Mouse (Mus musculus) cerebellum, adult 11 months (tissue): ENCODE data around the gene Calcoco2.

Experiments
- DNase-seq: peaks from one replicate; pipeline ENCODE4 v3.0.0; 2022

Gene Calcoco2

DNA sequence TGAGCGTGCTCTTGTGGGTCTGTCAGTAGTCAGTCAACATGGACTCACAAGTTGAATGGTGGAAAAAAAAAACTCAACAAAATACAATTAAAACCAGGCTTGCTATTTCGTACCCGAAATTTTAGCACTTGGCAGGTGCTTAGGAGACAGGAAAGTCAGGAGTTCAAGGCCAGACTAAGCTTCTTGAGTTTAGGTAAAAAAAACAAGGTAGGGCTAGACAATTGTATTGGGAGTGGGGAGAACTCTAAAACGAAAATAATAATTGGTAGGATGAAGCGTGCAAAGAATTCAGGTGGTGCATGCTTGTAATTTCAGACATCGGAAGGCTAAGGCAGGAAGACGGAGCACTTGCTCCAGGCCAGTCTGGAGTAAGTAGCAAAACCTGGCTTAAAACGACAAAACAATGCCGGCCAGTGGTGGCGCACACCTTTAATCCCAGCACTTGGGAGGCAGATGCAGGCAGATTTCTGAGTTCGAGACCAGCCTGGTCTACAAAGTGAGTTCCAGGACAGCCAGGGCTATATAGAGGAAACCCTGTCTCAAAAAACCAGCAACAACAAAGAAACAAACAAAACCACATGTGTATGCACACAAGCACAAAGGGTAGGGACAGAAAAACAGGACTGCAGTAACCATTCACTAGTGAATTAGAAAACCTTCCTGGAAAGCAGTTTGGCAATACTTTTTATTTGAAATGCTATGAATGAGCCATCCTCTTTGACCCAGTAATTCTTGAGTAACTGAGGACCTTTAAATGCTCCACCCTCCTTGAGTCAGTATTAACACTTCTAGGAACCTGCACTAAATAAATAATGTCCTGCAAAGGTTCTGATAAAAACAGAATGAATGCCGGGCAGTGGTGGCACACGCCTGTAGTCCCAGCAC lies 35.3 kb downstream of the Calcoco2 start:
- no peak for DNase-seq

DNA sequence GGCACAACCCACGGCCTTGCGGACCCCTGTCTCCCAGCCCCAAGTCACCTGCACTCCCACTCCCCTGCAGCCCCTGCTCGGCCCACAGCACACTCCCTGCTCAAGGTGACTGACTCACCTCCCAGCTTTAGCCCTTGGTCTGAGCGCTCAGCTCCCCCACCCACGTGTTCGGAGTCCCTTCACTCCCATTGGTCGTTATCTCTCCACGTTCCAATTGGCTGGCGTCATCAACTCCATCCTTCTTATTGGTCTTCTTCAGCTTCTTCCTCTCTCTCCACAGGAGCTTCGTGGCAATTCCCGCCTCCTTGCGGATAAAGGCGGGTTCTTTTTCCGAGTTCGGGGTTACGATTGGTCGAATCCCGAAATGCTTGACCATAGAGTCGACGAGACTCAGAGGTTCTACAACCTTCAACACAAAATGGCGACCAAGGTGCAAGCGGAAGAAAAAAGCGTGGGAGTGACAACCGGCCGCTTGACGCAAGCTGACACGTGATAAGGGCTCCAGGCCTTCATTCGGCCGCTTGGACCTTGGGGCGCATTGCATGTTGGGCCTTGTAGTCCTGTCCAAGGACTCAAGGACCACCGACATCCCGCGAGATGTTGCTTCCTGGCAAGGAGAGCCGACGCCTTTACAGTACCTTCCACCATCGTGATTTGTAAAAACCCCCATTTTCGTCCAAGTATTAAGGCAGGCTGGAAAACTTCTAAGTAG lies 36.1 kb downstream of the Calcoco2 start, which contains the start of gene Atp5g1:
Gene Atp5g1, minus strand, starts transcription at position 162 of the 712 bp plus-strand sequence.
- peak; percentile 99 for DNase-seq

DNA sequence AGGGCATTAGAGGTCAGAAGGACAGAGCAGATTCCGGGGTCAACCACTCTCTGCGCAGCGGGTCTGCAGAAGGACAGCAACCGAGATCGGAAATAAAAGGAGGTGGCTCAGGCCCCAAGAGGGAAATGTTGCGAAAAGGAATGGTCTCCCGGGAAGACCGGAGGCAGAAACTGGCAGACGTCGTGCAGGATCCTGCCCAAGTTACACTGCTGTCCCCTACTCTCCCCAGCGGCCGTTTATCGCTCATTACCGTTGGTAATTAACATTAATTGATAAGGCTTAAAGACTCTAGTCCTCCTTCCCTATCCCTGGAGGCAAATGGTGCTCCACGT lies 36.6 kb downstream of the Calcoco2 start:
- no peak for DNase-seq

DNA sequence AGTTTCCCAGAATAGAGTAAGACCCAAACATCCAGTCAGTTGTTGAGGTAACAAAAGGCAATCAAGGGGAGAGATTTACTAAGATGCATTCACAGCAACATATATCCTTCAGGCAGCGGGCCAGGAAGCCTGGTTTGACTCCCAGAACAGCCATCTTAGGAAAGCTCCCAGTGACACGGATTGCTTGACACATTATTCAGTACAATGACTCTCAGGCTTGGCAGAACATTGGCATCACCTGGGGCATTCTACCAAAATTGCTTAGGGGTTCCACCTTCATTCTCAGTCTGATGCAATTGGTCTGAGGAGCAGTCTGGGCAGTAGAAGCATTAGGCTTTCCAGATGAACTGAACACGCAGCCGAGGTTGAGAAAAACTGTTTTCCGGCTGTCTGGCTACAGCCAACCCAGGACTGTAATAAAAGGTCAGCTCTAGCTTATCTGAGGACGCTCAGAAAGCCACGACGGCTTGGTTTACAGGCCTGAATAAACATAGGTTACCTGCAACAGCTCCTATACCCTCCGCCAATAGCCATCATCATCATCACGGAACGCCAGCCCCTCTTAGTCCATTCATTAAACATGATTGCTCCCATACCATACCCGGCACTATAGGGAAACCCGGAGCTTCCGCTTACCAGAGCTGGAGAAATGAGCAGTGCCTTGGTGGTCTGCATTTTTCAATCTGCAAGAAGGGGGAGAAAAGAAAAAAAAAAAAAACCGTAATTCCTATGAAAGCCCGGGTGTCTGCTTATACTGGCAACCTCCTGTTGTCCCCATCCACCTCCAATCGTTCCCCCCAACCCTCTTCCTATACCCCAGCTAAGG lies 37.2 kb downstream of the Calcoco2 start:
- peak; percentile 47 for DNase-seq

DNA sequence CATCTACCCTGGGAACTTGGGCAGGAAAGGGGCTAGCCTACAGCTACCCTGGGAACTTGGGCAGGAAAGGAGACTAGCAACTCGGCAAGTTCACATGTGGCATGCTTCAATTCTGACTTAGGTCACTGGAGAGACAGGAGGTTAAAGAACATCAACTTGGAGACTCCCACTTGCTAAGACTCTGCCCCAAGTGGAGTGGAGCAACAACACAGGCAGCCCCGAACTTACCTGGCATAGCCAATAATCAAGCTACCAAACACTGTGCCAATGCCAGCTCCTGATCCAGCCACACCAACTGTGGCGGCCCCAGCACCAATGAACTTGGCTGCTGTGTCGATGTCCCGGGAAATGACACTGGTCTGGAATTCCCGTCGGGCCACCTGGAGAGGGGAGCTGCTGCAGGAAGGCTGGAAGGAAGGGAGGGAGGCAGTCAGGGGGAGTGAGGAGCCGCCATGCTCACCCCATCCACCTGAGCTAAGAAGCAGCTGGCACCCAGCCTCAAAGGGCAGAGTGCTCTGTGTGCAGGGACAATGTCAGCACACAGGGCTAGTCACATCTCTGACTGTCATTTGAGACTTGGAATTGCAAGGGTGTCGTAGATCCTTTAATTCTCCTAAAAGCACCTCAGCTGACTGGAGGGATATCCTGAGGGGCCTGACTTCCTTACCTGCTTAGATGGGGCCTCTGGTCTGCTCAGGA lies 38.3 kb downstream of the Calcoco2 start:
- DNase-seq, result no peak

DNA sequence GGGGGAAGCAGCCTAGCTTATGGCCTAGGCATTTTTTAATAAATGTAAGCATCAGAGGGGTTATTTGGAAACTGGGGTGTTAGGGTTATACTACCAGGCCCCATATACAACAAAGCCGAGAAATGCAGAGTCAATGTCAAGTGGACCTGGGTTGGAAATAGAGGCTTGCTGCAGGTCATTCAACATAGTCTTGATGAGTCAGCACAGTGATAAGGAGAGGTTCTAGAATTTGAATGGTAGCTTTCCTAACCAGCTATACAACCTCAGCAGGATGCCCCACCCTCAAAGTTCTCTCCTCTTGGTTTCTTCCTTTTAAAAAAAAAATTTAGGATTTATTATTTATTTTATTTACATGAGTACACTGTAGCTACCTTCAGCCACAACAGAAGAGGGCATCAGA lies 40.8 kb downstream of the Calcoco2 start:
- no peak for DNase-seq

DNA sequence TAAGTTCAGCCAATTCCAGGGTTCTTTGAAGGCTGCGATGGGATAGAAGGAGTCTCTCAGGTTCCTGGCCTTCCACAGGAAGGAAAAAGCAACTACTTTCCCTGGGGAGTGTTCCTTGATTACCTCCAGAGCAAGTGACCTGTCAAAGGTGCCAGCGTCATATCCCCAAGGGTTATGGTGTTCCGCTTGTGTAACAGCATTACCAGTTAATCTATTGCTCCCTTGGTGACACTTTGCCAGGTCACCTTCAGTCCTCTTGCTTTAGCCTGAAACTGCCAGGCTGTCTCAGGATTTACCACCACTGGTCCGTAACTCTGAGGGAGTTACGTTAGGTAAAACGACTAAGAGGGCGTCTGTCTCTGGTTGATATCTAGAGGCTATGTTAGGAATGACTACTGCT lies 41.4 kb downstream of the Calcoco2 start:
- no peak for DNase-seq

DNA sequence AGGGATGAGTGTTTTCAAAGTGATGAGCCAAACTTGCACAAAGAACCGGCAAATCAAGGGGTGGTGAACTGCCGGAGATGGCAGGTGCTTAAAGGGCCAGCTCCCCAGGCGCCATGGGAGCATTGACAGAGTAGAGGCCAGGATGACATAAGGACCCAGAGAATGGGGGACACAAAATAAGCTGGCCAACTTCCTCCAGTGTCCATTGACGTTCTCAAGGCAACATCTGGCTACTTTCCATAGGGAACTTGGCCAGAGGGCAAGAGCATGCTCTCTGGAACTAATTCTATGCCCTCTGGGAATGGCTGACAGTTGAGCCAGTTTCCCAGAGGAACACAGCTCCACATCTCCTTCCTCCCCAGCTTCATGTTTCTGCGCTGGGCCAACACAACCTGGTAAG lies 43.5 kb downstream of the Calcoco2 start:
- no peak for DNase-seq

DNA sequence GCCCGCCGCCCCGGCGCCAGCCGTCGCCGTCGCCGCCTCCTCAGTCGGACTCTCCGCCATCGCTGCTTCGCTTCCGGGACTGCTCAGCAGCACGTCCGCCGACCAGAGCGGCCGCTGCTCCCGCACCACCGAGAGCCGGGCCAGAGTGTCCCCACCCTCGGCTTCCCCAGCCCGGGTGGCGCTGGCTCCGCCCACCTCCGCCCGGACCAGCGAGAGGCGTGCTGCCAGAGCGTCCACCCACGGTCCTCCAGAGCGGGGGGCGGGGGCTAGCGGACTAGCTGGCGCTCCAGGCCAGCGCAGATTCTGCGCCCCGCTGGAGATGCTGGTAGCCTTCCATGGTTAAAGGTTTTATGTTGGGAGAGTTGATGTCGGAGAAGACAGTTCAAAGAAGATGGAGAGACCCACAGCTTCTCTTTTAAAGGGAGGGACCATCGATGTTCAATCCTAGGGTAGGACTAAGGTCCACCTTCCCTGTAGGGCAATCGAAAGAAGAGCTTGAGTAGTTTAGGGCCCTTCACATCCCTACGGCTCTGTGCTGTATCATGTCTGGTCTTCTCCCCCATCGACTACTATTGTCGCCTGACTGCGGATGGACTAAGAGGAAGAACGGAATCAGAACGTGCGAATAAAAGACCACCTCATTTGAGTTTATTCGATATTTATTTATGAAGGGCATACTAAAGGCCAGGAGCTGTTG lies 46.4 kb downstream of the Calcoco2 start, which contains the start of gene Ube2z:
Gene Ube2z, minus strand, starts transcription at position 174 of the 697 bp plus-strand sequence.
- DNase-seq, result peak; percentile 98

DNA sequence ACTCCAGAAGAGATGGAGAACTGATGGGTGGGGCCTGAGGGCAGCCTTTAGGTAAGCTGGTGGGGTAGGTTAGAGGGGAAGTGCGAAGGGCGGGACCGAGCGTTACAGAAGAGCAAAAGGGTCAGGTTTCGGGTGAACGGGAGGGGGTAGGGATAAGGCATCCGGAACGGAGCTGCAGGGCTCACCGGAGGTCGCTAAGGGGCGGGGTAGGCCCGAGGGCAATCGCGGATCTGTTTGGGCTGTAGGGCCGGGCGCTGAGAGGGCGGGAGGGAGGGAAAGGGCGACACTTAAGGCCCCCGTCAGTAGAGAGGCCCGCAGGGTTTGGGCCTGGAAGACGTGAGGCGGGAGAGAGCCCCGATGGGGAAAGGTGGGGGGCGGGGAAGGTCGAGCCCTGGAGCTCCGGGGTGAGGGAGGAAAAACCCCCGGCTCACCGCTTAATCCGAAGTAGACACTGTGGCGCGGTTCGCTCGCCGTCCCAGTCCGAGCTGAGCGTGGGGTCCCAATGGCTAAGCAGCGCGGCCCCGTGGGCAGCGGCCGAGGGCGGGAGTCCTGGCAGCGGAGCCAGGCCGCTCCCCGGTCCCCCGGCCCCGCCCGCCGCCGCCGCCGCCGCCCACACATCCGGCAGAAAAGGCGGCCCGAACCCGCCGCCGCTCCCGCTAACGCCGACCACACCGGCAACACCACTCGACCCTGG lies 47.1 kb downstream of the Calcoco2 start:
- no peak for DNase-seq

DNA sequence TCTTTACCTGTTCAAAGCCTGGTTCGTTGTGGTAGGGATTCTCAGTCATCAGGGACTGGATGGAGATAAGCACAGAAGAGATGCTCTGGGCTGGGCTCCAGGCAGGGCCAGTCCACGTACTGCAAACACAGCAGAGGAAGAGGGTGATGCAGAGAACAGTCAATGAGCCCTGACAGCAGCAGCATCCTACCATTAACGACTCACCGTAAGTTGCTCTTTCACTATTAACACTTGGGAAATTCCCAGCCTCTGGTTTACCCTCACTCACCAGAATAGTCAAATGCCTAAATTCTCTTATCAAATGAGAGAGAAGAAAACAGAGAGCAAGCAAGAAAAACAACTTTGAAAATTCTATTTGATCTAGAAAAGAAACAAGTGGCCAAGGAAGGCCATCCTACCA lies 53.5 kb downstream of the Calcoco2 start:
- DNase-seq, result no peak

DNA sequence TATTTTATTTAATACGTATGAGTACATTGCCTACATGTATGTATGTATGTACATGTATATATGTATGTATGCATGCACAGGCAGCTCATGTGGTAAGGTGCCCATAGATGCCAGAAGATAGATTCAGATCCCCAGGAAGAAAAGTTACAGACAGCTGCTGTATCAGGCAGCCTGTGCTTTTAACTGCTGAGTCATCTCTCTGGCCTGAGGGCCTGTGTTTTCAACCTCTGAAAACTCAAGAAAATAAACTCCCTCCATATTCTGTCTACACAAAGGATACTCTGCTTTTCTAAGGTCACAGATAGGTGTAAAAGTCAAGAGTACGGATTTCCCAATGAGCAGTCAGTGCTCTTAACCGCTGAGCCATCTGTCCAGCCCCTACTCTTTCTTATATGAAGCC lies 60.9 kb downstream of the Calcoco2 start:
- DNase-seq, result no peak

DNA sequence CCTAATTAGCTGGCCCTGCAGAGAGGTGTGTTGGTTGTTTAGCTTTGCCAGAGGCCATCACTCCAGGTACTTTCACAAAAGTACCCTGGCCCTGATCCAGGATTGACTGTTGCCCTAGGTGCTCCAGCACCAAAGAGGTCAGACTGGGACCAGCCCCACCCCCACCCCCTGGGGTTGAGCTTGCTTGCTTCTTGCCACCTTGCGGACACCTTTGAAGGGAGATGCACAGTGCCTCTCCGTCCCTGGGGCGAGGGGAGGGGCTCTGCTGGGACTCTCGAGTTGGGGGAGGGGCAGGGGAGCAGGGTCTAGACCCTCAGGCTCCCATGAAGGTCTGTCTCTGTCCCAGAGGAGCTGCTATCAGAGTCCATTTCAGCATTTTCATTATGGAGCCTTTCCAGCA lies 61.8 kb downstream of the Calcoco2 start:
- no peak for DNase-seq
